Mouse (Mus musculus) heart, embryonic 11.5 days (tissue): ENCODE measurements around the gene Sgms1. TPM values are rescaled to one million over a fixed set of nuclear protein-coding genes. Genes with fewer than 3 reads are reported as not detected.

Experiments used
- ATAC-seq: fragments of 200-750 bp; cut with Nextera tagmentation; replicated peaks from 2 replicates; pipeline ENCODE4 v1.8.0; 2017; ENCODE audit warnings: moderate library complexity; ENCODE audit not compliant: insufficient number of reproducible peaks, low FRiP score, low TSS enrichment
- H3K27ac ChIP-seq: fragments of 300-500 bp; sonication (generic); 2 replicates; pipeline ENCODE4 v1.5.1; 2014; ENCODE audit warnings: mild to moderate bottlenecking, low read depth, low read length
- H3K27me3 ChIP-seq: fragments of 300-500 bp; sonication (generic); 2 replicates; pipeline ENCODE4 v1.6.1; 2014; ENCODE audit warnings: mild to moderate bottlenecking, low read length, mixed read lengths; ENCODE audit not compliant: control insufficient read depth, insufficient read depth
- H3K36me3 ChIP-seq: fragments of 300-500 bp; sonication (generic); 2 replicates; pipeline ENCODE4 v1.6.1; 2014; ENCODE audit warnings: mild to moderate bottlenecking, low read length, moderate library complexity, mixed read lengths; ENCODE audit not compliant: control insufficient read depth, insufficient read depth
- H3K4me1 ChIP-seq: fragments of 300-500 bp; sonication (generic); 2 replicates; pipeline ENCODE4 v1.6.1; 2014; ENCODE audit warnings: low read length; ENCODE audit not compliant: control insufficient read depth, insufficient read depth
- H3K4me2 ChIP-seq: fragments of 300-500 bp; sonication (generic); 2 replicates; pipeline ENCODE4 v1.6.1; 2014; ENCODE audit warnings: mild to moderate bottlenecking, moderate library complexity
- H3K4me3 ChIP-seq: fragments of 300-500 bp; sonication (generic); 2 replicates; pipeline ENCODE4 v1.5.1; 2014; ENCODE audit warnings: low read depth, low read length
- H3K9ac ChIP-seq: fragments of 300-500 bp; sonication (generic); 2 replicates; pipeline ENCODE4 v1.6.1; 2014; ENCODE audit warnings: mild to moderate bottlenecking, low read depth, low read length, moderate library complexity
- H3K9me3 ChIP-seq: fragments of 300-500 bp; sonication (generic); replicated peaks from 2 replicates; pipeline ENCODE4 v1.6.1; 2016; ENCODE audit warnings: low read length; ENCODE audit not compliant: control insufficient read depth
- WGBS: fragments of 180-500 bp; shearing (Covaris S2); extraction: QIAGEN DNeasy Blood & Tissue Kit; methylation state at CpG from one replicate; pipeline ENCODE4 v1.1.7; 2014; ENCODE audit not compliant: insufficient replicate concordance; 5-methylcytosine and 5-hydroxymethylcytosine counted together
- polyA plus RNA-seq: library from polyadenylated mRNA; unstranded; fragments of >200 nt; fragmentation: Nextera tagmentation; extraction: Ambion mirVana; gene quantifications from 2 replicates; pipeline ENCODE4 v1.2.1, GENCODE M21; 2014

The Sgms1 gene
- polyA plus RNA-seq, 1 experiment from 2014 or later = 36.8 TPM

- peaks cover 6% of the 10 kb centered on the region; the same call in 1 of the 2 replicates for H3K4me1 ChIP-seq
- H3K36me3 ChIP-seq = no peaks in the 10 kb centered on the region
- no peak overlapping the region for H3K27ac ChIP-seq
- H3K9ac ChIP-seq = no peak overlapping the region
- no peak overlapping the region for H3K4me3 ChIP-seq
- no peak for ATAC-seq
- H3K27me3 ChIP-seq = no peaks in the 10 kb centered on the region
- H3K4me2 ChIP-seq = no peak overlapping the region
- WGBS = 59% methylated on average over 5 of the region's 5 CpGs
- no peaks in the 10 kb centered on the region for H3K9me3 ChIP-seq
These were observed 158.7 kb downstream of the Sgms1 start for GRCm38 (mm10) chr19:32230798-32231197.

GRCm38 (mm10) chr19:32230301-32230700 lies 159.2 kb downstream of the Sgms1 start:
- ATAC-seq = no peak
- H3K36me3 ChIP-seq = no peaks in the 10 kb centered on the region
- H3K4me1 ChIP-seq = peaks cover 6% of the 10 kb centered on the region; the same call in 1 of the 2 replicates
- no peaks in the 10 kb centered on the region for H3K27me3 ChIP-seq
- WGBS = 80% methylated on average over 5 of the region's 5 CpGs
- H3K9me3 ChIP-seq = no peaks in the 10 kb centered on the region
- H3K27ac ChIP-seq = no peak overlapping the region
- H3K9ac ChIP-seq = no peak overlapping the region
- H3K4me3 ChIP-seq = no peak overlapping the region
- H3K4me2 ChIP-seq = no peak overlapping the region

- H3K36me3 ChIP-seq = no peaks in the 10 kb centered on the region
- WGBS = 89% methylated on average over 5 of the region's 5 CpGs
- no peak for ATAC-seq
- peaks cover 6% of the 10 kb centered on the region; the same call in 1 of the 2 replicates for H3K4me1 ChIP-seq
- no peak overlapping the region for H3K27ac ChIP-seq
- H3K9me3 ChIP-seq = no peaks in the 10 kb centered on the region
- no peaks in the 10 kb centered on the region for H3K27me3 ChIP-seq
- H3K9ac ChIP-seq = no peak overlapping the region
- H3K4me2 ChIP-seq = no peak overlapping the region
- H3K4me3 ChIP-seq = no peak overlapping the region
These were observed 159.7 kb downstream of the Sgms1 start for GRCm38 (mm10) chr19:32229776-32230175.

GRCm38 (mm10) chr19:32227175-32227574 lies 162.3 kb downstream of the Sgms1 start:
- Histone ChIP-seq H3K9ac (no peak overlapping the region), H3K9me3 (no peaks in the 10 kb centered on the region), H3K27me3 (no peaks in the 10 kb centered on the region), H3K27ac (no peak overlapping the region), H3K36me3 (no peaks in the 10 kb centered on the region; the same call in 1 of the 2 replicates), H3K4me3 (no peak overlapping the region), H3K4me1 (peaks cover 6% of the 10 kb centered on the region; the same call in 1 of the 2 replicates), H3K4me2 (no peak overlapping the region)
- WGBS = 92% methylated on average over 2 of the region's 2 CpGs
- ATAC-seq = no peak

- H3K4me3 ChIP-seq = no peak overlapping the region
- ATAC-seq = no peak
- WGBS = 77% methylated on average over 9 of the region's 9 CpGs
- H3K4me1 ChIP-seq = peaks cover 2% of the 10 kb centered on the region; the same call in 1 of the 2 replicates
- H3K4me2 ChIP-seq = no peak overlapping the region
- H3K36me3 ChIP-seq = no peaks in the 10 kb centered on the region; the same call in 1 of the 2 replicates
- H3K9ac ChIP-seq = no peak overlapping the region
- no peak overlapping the region for H3K27ac ChIP-seq
- H3K27me3 ChIP-seq = no peaks in the 10 kb centered on the region
- no peaks in the 10 kb centered on the region for H3K9me3 ChIP-seq
These were observed 164.4 kb downstream of the Sgms1 start for GRCm38 (mm10) chr19:32225097-32225490.

GRCm38 (mm10) chr19:32224318-32225096 lies 165.0 kb downstream of the Sgms1 start:
- peaks cover 2% of the 10 kb centered on the region; the same call in 1 of the 2 replicates for H3K4me1 ChIP-seq
- no peak for ATAC-seq
- no peaks in the 10 kb centered on the region for H3K27me3 ChIP-seq
- no peaks in the 10 kb centered on the region for H3K9me3 ChIP-seq
- H3K4me2 ChIP-seq = no peak overlapping the region
- H3K27ac ChIP-seq = no peak overlapping the region
- H3K4me3 ChIP-seq = no peak overlapping the region
- no peaks in the 10 kb centered on the region; the same call in 1 of the 2 replicates for H3K36me3 ChIP-seq
- WGBS = 76% methylated on average over 2 of the region's 2 CpGs
- H3K9ac ChIP-seq = no peak overlapping the region

- H3K4me1 ChIP-seq = peaks cover 2% of the 10 kb centered on the region; the same call in 1 of the 2 replicates
- no peak overlapping the region for H3K9ac ChIP-seq
- 82% methylated on average over 3 of the region's 3 CpGs for WGBS
- no peak overlapping the region for H3K4me2 ChIP-seq
- H3K4me3 ChIP-seq = no peak overlapping the region
- H3K27ac ChIP-seq = no peak overlapping the region
- ATAC-seq = no peak
- H3K27me3 ChIP-seq = no peaks in the 10 kb centered on the region
- no peaks in the 10 kb centered on the region for H3K9me3 ChIP-seq
- H3K36me3 ChIP-seq = no peaks in the 10 kb centered on the region; the same call in 1 of the 2 replicates
These were observed 165.8 kb downstream of the Sgms1 start for GRCm38 (mm10) chr19:32223751-32224174.

GRCm38 (mm10) chr19:32222083-32222482 lies 167.4 kb downstream of the Sgms1 start:
- Histone ChIP-seq H3K27me3 (no peaks in the 10 kb centered on the region), H3K4me3 (no peak overlapping the region), H3K4me2 (no peak overlapping the region), H3K27ac (no peak overlapping the region), H3K9ac (no peak overlapping the region), H3K9me3 (no peaks in the 10 kb centered on the region), H3K36me3 (no peaks in the 10 kb centered on the region; the same call in 1 of the 2 replicates), H3K4me1 (peaks cover 2% of the 10 kb centered on the region; the same call in 1 of the 2 replicates)
- 82% methylated on average over 11 of the region's 11 CpGs for WGBS
- no peak; the same call in 1 of the 2 replicates for ATAC-seq
